Mouse (Mus musculus) embryonic facial prominence, embryonic 11.5 days (tissue): ENCODE measurements around the gene Ly6c2. TPM values are rescaled to one million over a fixed set of nuclear protein-coding genes. Genes with fewer than 3 reads are reported as not detected.
A peak's percentile ranks its signal among the peaks of the same experiment; 100 is the strongest.
"Not testable (repeated sequence)": the region's sequence is repeated elsewhere in the genome, so short reads cannot be mapped to it uniquely, and the experiment has no call there.

ENCODE experiments used
- ATAC-seq: fragments of 200-750 bp; cut with Nextera tagmentation; replicated peaks from 2 replicates; pipeline ENCODE4 v1.8.0; 2017; ENCODE audit warnings: low read depth; ENCODE audit not compliant: insufficient number of reproducible peaks, low FRiP score, low TSS enrichment
- DNase-seq: peaks from one replicate; pipeline ENCODE4 v3.0.0-alpha.2; 2015; ENCODE audit warnings: low spot score
- H3K27ac ChIP-seq: fragments of 300-500 bp; sonication (generic); replicated peaks from 2 replicates; pipeline ENCODE4 v1.5.1; 2014; ENCODE audit warnings: mild to moderate bottlenecking, low read depth, low read length, control low read depth
- H3K27me3 ChIP-seq: fragments of 300-500 bp; sonication (generic); 2 replicates; pipeline ENCODE4 v1.6.1; 2014; ENCODE audit warnings: mild to moderate bottlenecking, low read length, moderate library complexity, mixed read lengths; ENCODE audit not compliant: control insufficient read depth, insufficient read depth
- H3K36me3 ChIP-seq: fragments of 300-500 bp; sonication (generic); replicated peaks from 2 replicates; pipeline ENCODE4 v1.6.1; 2014; ENCODE audit warnings: low read depth, mild to moderate bottlenecking, low read length, moderate library complexity, mixed read lengths; ENCODE audit not compliant: control insufficient read depth, insufficient read depth
- H3K4me1 ChIP-seq: fragments of 300-500 bp; sonication (generic); 2 replicates; pipeline ENCODE4 v1.6.1; 2014; ENCODE audit warnings: low read length, mixed read lengths; ENCODE audit not compliant: control insufficient read depth, insufficient read depth
- H3K4me2 ChIP-seq: fragments of 300-500 bp; sonication (generic); 2 replicates; pipeline ENCODE4 v1.6.1; 2014; ENCODE audit warnings: low read depth, mild to moderate bottlenecking, control low read depth, low read length, moderate library complexity
- H3K4me3 ChIP-seq: fragments of 300-500 bp; sonication (generic); 2 replicates; pipeline ENCODE4 v1.5.1; 2014; ENCODE audit warnings: low read depth, low read length, control low read depth
- H3K9ac ChIP-seq: fragments of 300-500 bp; sonication (generic); replicated peaks from 2 replicates; pipeline ENCODE4 v1.6.1; 2014; ENCODE audit warnings: mild to moderate bottlenecking, control low read depth, low read length
- H3K9me3 ChIP-seq: fragments of 300-500 bp; sonication (generic); replicated peaks from 2 replicates; pipeline ENCODE4 v1.6.1; 2016; ENCODE audit warnings: mild to moderate bottlenecking, low read length, inconsistent platforms, mixed read lengths; ENCODE audit not compliant: control insufficient read depth
- WGBS: fragments of 180-500 bp; shearing (Covaris S2); extraction: QIAGEN DNeasy Blood & Tissue Kit; methylation state at CpG from one replicate; pipeline ENCODE4 v1.1.7; 2014; 5-methylcytosine and 5-hydroxymethylcytosine counted together
- polyA plus RNA-seq: library from polyadenylated mRNA; unstranded; fragments of >200 nt; fragmentation: Nextera tagmentation; extraction: Ambion mirVana; gene quantifications from 2 replicates; pipeline ENCODE4 v1.2.1, GENCODE M21; 2014

Ly6c2 gene
- polyA plus RNA-seq, 1 experiment from 2014 or later = not detected

DNA sequence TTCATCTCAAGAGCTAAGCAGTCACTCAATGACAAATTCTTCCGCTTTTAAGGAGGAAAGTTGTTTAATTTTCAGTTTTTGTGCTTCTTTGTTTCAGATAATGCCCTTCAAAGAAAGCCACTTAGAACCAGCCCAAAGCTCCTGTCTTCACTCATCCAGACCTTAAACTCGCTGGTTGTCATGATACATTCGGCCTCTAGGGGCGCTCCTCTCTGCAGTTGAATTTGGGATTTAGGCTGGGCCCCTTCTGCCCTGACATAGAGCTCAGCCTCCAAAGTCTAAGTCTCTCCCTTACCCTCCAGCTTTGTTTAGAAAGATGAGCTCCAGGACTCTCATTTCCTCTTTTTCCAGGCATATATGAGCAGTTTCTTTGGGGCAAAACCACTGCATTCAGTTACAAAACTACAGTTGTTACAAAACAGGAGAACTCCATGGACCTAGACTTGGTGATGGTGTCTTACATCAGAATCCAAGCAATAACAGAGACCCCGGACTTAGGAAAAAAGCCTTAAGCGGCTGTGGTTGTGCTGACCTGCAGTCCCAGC lies 49.7 kb downstream of the Ly6c2 start:
- DNase-seq = peak; percentile 71
- not testable (repeated sequence) for H3K27ac ChIP-seq, H3K4me1 ChIP-seq, H3K4me3 ChIP-seq, H3K9ac ChIP-seq, ATAC-seq, H3K36me3 ChIP-seq, H3K9me3 ChIP-seq, H3K27me3 ChIP-seq, H3K4me2 ChIP-seq
- WGBS = 34% methylated on average over 6 of the region's 6 CpGs

DNA sequence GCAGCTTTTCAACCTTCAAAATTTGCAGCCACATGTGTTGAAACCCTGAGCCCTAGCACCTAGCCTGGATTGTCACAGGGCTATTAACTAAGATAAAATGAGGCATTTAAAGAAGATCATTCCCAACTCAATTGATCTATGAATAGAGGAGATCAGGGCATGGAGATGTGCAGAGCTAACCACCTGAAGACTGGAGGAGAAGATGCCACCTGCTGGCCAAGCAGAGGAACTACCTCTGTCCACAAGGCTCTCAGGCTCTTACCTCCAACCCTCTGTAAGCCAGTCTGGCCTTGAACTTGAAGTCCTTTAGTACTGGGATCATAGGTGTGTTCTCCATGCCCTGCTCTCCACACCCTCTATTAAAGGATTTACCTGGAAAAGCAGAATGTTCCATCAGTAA lies 51.3 kb downstream of the Ly6c2 start:
- Histone ChIP-seq H3K4me3 (no peak overlapping the region), H3K27me3 (no peaks in the 10 kb centered on the region), H3K4me1 (no peaks in the 10 kb centered on the region), H3K36me3 (no peaks in the 10 kb centered on the region), H3K27ac (no peak overlapping the region), H3K4me2 (no peak overlapping the region), H3K9me3 (no peaks in the 10 kb centered on the region), H3K9ac (no peak overlapping the region)
- DNase-seq (peak; percentile 29), ATAC-seq (no peak)

Other genes with a start within 250 kb of the Ly6c2 start
- not detected in 2 replicates for gene 2010109I03Rik, start 214.9 kb downstream of the Ly6c2 start, polyA plus RNA-seq
- gene Ly6i, start 128.5 kb downstream of the Ly6c2 start, polyA plus RNA-seq = not detected in 2 replicates
- 0.35 and 0.36 TPM in 2 replicates for gene Ly6a, start 113.9 kb downstream of the Ly6c2 start, polyA plus RNA-seq
- 0.79 and 1.3 TPM in 2 replicates for gene Ly6c1, start 63.1 kb downstream of the Ly6c2 start, polyA plus RNA-seq
- gene Ly6g, start 43.3 kb upstream of the Ly6c2 start, polyA plus RNA-seq = 0.22 TPM in 1 of 2 replicates, not detected in the other
- gene BC025446, start 104.4 kb upstream of the Ly6c2 start, polyA plus RNA-seq = not detected in 2 replicates
- gene Ly6f, start 156.5 kb upstream of the Ly6c2 start, polyA plus RNA-seq = not detected in 2 replicates